Mouse (Mus musculus) large intestine, adult 2 months (tissue): ENCODE measurements around the gene Lpxn. TPM values are rescaled to one million over a fixed set of nuclear protein-coding genes. Genes with fewer than 3 reads are reported as not detected.
A peak's percentile ranks its signal among the peaks of the same experiment; 100 is the strongest.

Experiments used
- DNase-seq: peaks from one replicate; pipeline ENCODE4 v3.0.0-alpha.2; 2012; ENCODE audit warnings: low read depth, low spot score
- WGBS: fragments of 180-500 bp; shearing (Covaris S2); methylation state at CpG from one replicate; pipeline ENCODE4 v1.1.7; 2018; 5-methylcytosine and 5-hydroxymethylcytosine counted together
- polyA plus RNA-seq: library from polyadenylated mRNA; depleted of rRNA; stranded (reverse); fragments of >200 nt; gene quantifications from 2 replicates; pipeline ENCODE4 v1.2.3, GENCODE M21; 2012; rRNA removed

The Lpxn gene
- polyA plus RNA-seq: 10.5 and 11.6 TPM in 2 replicates

DNA sequence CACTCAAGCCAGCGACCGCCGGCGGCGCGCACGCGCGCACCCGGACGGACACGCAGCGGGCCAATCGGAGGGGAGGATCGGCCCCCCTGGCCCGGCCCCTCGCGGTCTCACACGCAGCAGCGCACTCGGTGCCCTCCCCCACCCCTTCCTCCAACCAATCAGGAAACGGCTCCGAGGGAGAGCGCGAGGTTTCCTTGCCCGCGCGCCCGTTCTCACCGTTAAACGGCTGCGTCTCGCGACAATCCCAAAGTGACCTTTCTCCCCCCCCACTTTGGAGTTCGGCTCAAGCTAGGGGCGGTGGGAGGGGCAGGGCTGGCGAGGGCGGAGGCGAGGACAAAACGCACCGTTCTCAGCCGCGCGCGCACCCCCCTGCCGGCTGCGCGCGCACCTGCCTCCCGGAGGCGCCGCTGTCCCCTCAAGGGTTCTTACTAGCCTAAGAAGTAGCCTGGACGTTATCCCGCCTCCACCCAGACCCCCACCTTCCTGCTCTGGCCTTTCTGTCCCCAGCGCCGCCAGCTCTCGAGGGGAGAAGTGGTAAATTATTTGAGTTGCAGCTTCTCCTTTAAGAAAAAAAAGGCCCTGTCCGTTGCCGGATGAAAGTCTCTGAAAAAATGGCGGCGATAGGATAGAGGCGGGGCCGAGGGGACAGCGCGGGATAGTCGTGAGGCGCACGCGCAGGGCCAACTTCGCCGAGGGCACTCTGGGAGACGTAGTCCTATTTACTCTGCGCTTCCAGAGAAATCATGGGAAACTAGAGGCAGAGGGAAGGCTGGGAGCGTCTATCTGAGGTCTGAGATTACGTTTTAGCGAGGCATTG is at the start of gene Lpxn, which contains the start of gene Zfp91:
Gene Lpxn, plus strand, starts transcription at position 683 of the 817 bp plus-strand sequence.
Gene Zfp91, minus strand, starts transcription at position 616 of the 817 bp plus-strand sequence.
- under 1% methylated on average over 76 of the region's 76 CpGs for WGBS
- peak; percentile 95 for DNase-seq

GRCm38 (mm10) chr19:12756286-12756685 is 39.7 kb upstream of the Lpxn start:
- WGBS: 80% methylated on average over 3 of the region's 3 CpGs
- DNase-seq: no peak

DNA sequence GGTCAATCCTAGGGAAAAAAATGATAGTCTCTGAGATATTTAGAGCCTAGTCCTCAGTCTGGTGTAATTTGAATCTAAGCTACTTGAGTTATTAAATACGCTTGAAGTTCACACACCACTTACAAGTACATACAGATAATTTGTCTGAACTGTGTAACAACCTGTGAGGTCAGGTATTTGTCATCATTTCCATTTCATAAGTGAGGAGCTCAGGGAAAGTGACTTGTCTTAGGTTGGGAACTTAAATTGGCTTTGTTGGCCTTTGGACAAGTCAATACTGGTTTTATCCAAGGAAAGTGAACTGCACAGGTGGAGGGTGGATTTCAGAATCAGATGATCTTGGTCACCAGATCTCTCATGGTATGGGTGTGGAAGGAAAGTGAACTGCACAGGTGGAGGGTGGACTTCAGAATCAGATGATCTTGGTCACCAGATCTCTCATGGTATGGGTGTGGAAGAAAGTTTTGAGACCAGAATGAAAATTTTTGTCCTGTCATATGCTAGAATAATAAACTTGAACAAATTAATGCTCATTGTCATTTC is 37.0 kb upstream of the Lpxn start:
- WGBS: 81% methylated on average over 1 of the region's 1 CpGs
- no peak for DNase-seq

DNA sequence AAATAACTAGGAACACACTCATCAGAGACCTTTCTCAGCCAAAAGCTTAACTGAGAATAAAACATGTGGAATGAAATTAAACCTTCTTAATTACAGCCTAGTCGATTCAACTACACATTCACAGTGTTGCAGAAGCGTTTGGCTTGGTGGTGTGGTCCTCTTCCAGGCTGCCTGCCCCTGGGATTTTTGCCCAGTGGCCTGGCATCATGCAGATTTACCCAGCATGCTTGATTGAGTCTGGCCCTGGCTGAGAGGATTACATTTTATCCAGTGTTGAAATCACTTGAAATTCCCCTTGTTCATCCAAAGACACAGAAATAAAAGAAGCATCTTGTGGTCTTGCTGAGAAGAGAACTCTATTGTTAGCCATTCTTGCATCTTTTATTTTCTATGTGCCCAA is 36.3 kb upstream of the Lpxn start:
- 74% methylated on average over 2 of the region's 2 CpGs for WGBS

GRCm38 (mm10) chr19:12762212-12763130 is 33.5 kb upstream of the Lpxn start:
- WGBS: 60% methylated on average over 2 of the region's 2 CpGs
- DNase-seq: no peak

More for the DNA sequence above, 36.3 kb upstream of the Lpxn start:
- DNase-seq: no peak

DNA sequence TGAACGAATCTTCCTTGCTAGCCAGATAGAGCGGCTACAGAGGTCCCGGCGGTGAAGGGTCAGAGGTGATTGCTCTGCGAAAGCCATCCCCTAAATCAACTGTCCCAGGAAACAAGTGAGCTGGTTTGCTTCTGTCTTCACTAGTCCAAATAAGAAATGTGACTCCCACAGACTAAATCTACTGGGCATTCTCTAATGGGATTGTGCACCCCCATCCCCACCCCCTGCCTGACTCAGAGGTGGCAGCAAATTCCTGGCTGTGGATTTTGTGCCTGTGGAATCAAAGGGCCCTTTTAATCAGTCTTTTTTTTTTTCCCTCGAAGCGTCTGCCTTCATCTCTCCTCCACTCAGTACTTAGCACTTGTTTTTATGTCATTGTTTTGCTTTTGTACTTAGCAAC is 30.7 kb upstream of the Lpxn start, which contains the start of gene Cntf:
Gene Cntf, minus strand, starts transcription at position 325 of the 400 bp plus-strand sequence.
- no peak for DNase-seq
- whole genome bisulfite sequencing: 75% methylated on average over 7 of the region's 7 CpGs

GRCm38 (mm10) chr19:12770888-12771287 is 25.1 kb upstream of the Lpxn start:
- 16% methylated on average over 5 of the region's 5 CpGs for WGBS
- DNase-seq: no peak

- DNase-seq: no peak
These were observed 15.6 kb upstream of the Lpxn start for GRCm38 (mm10) chr19:12780437-12780836.

DNA sequence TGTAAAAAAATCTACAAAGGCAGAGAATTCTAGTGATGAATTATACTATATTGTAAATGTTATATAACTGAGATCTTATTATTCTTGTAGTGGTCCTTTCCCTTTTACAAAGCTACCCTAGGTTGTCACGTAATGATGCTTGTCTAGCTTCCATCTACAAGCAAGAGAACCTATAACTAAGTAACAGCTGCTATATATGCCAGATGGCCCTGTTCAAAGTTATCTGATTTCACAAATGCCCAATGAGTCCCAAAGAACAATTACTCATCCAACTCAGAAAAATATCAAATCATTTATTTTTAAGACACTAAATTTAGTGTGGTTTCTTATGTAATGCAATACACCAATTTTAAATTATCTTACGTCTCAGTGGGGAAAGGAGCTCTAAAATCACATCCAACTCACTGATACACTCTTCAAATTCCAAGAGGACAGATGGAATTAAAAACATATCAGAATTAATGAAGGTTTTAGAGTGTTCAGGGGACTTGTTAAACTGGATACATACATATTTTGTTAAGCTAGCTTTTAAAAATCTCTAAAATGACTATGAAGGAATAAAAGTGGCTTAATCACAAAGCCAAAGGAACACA is 9.1 kb upstream of the Lpxn start:
- DNase-seq: no peak
- 71% methylated on average over 2 of the region's 2 CpGs for WGBS

- DNase-seq: no peak
- 55% methylated on average over 4 of the region's 4 CpGs for WGBS
These were observed 8.3 kb upstream of the Lpxn start for GRCm38 (mm10) chr19:12787721-12788120.

GRCm38 (mm10) chr19:12792374-12792773 is 3.6 kb upstream of the Lpxn start:
- DNase-seq: no peak

GRCm38 (mm10) chr19:12794056-12795044 is 1.6 kb upstream of the Lpxn start:
- DNase-seq: peak; percentile 70
- under 1% methylated on average over 39 of the region's 39 CpGs for WGBS

DNA sequence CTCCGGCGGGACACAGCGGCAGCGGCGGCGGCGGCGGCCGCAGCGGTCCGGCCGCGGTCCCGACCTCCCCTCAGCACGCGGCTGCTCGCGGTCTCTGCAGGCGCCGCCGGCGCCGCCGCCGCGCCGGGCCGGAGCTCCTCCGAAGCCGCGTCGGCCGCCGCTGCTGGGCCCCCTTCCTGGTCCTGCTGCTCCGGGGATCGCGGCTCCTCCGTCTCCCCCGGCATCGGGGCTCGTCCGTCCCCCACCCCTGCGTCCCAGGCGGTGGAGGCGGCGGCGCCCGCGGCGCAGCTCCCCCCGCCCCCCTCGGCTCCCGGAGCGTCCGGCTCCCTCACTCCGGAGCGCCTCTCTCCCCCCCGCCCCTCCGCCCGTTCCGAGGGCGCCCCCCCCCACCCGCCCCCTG is 883 bp upstream of the Lpxn start:
- DNase-seq: no peak
- under 1% methylated on average over 54 of the region's 63 CpGs for WGBS

DNA sequence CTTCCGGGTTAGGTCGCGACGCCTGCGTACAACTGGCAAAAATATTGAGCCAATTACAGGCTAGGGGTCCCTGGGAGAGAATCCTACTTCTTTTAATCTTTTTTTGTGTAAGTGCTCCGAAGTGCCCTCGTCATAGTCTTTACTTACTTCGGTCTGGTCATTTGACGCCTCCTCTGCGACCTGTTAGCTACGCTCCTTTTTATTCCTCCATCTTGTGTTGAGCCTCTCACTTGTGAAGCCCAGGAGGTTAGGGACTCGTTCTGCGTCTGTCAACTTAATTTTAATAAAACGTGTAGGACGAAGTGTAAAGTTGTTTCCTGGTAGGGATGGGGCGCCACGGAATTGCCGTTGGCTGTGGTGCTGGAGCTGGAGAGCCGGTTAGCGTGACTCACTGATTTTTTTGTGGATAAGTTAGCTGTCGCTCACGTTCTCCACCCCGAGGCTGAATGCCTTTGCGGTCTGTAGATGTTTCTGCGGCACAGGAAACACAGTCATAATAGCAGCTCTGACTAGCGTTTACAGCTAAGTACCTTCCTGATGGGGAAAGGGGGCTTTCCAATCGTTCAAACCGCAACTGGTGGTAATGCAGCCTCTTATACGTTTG is 437 bp downstream of the Lpxn start:
- DNase-seq: peak; percentile 48
- under 1% methylated on average over 29 of the region's 29 CpGs for WGBS

GRCm38 (mm10) chr19:12797071-12797470 is 1.1 kb downstream of the Lpxn start:
- WGBS: under 1% methylated on average over 7 of the region's 7 CpGs
- no peak for DNase-seq

DNA sequence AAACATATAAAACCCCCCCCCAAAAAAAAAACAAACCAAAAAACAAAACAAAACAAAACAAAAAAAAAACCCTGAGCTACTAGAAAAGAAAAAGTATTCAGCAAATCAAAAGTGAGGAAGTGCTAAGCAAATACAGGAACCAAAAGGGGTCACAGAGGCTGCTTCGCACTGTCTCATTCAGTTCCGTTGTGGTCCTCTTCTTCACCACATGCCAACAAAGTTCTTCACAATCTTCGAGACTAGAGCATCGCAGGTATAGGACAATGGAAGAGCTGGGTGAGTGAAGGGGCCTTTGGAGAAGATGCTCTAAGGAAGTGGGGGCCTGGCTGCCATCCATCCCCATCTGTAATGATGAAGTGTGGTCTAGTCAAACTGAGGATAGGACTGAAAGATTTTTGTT is 2.4 kb downstream of the Lpxn start:
- 84% methylated on average over 4 of the region's 4 CpGs for WGBS
- no peak for DNase-seq

- DNase-seq: no peak
- WGBS: 80% methylated on average over 3 of the region's 3 CpGs
These were observed 3.1 kb downstream of the Lpxn start for GRCm38 (mm10) chr19:12799081-12799480.

GRCm38 (mm10) chr19:12800621-12801020 is 4.6 kb downstream of the Lpxn start:
- 70% methylated on average over 2 of the region's 2 CpGs for WGBS
- no peak for DNase-seq
